Mouse (Mus musculus): ENCODE data around the gene Phactr1.

The Phactr1 gene

DNA sequence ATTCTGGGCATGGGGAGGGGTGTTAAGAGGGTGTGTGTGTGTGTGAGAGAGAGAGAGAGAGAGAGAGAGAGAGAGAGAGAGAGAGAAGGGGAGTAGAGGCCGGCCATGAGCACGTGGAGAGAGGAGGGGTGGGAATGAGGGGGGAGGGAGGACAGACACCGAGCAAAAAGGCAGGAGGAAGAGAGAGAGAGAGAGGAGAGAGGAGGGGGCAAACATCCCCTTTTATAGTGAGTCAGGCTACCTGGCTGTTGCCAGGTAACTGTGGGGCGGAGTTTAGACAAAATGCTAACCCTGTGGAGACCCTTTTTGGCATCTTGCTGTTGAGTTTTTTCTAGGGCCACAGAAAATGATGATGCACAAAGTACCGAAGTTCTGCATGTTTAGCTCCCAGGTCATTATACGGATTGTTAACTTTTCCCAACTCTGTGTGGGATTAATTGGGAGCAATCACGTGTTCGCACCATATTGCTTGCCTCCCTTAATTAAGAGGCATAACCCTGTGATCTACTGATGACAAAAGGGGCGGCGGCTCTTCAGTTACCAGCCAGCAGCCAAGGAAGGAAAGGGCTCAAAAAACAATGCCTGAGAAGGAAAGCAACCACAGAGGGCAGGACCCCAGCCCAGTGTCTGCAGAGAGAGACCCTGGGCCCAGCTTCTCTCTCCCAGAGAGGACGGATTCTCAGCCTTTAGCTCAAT lies 173.6 kb downstream of the Phactr1 start:
- no peak for ATAC-seq (ENCODE audit: insufficient number of reproducible peaks, low FRiP score, low TSS enrichment)

DNA sequence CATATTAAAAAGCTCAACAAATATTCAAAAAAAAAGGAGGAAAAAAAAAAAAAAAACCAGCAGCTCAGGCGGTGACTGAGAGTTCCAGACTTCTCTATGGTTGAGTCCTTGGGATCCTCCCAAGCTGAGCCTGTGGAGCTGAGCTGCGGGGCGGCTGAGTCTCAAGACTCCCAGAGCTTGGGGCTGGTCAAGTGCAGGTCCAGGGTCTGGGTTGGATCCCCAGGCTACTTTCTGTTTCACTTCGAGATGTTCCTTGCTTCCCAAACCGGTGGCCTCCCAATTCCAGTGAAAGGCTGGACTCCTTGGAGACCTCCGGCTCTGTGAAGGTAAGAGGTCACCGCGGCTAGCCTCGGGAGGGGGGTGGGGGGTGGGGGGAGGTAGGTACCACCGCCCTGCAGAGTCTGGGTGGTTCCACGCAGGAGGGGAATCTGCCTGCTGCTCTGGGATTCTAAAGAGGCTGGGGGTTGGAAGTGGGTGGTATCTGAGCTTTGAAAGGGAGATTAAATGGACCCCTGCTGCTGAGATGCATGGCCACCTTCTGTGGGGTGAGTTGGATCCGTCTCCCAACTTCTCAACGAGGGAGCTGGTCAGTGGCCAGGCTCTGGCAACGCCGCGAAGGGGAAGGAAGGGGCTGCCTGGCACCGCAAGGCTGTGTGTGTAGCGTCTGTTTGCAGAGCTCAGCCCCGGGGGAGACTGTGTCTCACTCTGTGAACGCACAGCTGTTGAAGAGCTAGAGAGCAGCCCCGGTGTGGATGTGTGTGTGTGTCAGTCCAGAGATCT lies 185.9 kb downstream of the Phactr1 start:
- 0 out of 2 replicates have a peak, but pooled peaks have one; percentile 57 for ATAC-seq (ENCODE audit: insufficient number of reproducible peaks, low FRiP score, low TSS enrichment)

GRCm38 (mm10) chr13:42867026-42867425 lies 186.6 kb downstream of the Phactr1 start:
- no peak for ATAC-seq (ENCODE audit: insufficient number of reproducible peaks, low FRiP score, low TSS enrichment)

GRCm38 (mm10) chr13:42872125-42872524 lies 191.7 kb downstream of the Phactr1 start:
- ATAC-seq (ENCODE audit: insufficient number of reproducible peaks, low FRiP score, low TSS enrichment) = no peak

DNA sequence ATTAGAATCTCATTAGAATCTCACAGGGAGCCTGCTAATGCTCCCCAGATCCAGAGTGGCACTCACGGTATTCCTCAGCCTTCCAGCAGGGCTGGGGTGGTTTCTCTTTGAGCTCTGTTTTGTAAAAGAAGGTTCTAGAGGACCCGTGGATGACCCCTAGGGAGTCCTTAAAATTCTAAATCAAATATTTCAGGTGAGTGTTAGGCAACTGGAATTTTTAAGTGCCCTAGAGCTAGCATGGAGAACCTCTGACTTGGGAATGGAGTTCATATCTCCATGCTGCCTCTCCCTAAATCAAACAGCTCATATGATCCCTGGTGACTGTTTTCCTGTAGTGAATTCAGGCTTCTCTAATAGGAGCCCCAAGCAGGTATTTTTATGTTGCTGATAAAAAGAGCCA lies 197.9 kb downstream of the Phactr1 start:
- no peak for ATAC-seq (ENCODE audit: insufficient number of reproducible peaks, low FRiP score, low TSS enrichment)

- ATAC-seq (ENCODE audit: insufficient number of reproducible peaks, low FRiP score, low TSS enrichment) = no peak
Measured at GRCm38 (mm10) chr13:42884033-42884724, 203.8 kb downstream of the Phactr1 start.

GRCm38 (mm10) chr13:42884725-42885115 lies 204.3 kb downstream of the Phactr1 start:
- no peak for ATAC-seq (ENCODE audit: insufficient number of reproducible peaks, low FRiP score, low TSS enrichment)

DNA sequence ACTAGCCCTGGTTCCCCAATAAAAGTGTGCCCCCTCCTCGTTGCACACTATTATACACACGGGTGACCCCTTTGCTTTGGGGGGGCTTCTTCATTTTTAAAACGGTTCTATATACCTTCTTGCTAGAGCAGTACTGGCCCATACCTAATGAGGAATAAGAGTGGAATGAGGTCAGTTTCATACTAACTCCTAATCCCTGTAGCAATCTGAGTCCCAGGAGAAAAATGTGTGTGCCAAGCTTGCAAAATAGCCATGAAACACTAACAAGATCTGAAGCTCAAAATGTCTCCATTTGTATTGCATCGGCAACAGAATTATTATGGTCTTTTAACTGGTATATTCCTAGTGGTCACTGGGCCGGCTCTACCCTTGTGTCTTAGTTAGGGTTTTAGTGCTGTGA lies 207.3 kb downstream of the Phactr1 start:
- no peak for ATAC-seq (ENCODE audit: insufficient number of reproducible peaks, low FRiP score, low TSS enrichment)

GRCm38 (mm10) chr13:42889516-42890474 lies 209.4 kb downstream of the Phactr1 start:
- ATAC-seq (ENCODE audit: insufficient number of reproducible peaks, low FRiP score, low TSS enrichment) = no peak

DNA sequence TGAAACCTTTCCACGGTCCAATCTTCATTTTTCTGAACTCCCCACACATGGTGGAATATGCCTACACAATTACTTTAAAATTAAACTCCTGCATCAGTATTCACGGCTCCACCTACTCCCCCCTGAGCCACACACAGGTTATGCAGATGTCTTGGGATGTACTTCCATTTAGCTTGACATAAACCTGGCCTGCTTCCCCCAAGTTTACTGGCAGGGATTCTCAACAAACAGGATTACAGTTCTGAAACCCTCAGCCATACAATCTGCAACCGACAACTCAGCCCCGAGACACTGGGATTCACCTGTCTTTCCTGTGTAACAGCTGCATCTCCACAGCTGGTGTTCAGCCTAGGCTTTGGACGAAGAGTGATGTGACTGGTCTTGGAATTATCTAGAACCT lies 210.2 kb downstream of the Phactr1 start:
- ATAC-seq (ENCODE audit: insufficient number of reproducible peaks, low FRiP score, low TSS enrichment) = no peak

GRCm38 (mm10) chr13:42894016-42894415 lies 213.6 kb downstream of the Phactr1 start:
- no peak for ATAC-seq (ENCODE audit: insufficient number of reproducible peaks, low FRiP score, low TSS enrichment)

DNA sequence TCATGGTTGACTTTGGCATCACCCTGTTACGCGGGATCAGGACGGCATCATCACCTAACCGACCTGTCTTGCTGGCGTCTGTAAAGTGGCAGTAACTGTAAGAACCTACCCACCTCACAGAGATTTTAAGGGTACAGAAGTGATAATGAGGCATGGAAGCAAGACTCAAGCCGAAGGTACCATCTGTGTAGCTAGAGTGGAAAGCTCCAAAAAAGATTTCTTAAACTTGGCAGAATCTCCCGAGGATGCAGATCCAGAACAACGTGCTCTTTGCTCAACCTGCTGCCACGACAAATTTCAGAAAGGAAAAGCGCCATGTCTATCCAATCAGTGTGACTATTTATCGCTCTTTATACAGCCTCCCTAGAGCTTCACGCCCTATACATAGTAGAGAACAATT lies 214.2 kb downstream of the Phactr1 start:
- no peak for ATAC-seq (ENCODE audit: insufficient number of reproducible peaks, low FRiP score, low TSS enrichment)

DNA sequence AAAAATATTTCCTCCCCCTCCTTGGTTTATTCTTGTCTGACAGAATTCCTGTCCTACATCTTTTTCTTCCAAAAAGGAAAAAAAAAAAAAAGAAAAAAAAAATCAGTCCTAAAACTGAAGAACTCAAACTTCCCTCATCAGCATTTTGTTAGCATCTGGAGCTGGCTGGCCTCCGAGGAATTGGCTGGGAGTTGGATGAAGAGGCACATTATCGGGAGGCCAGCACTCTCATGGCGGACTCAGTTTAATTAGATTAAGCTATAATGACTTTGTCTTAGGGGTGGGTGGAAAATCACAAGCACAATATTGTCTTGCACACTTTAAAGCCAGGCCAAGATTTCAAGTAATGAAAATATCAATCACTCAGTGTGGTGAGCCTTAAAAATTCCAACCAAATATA lies 215.6 kb downstream of the Phactr1 start:
- no peak for ATAC-seq (ENCODE audit: insufficient number of reproducible peaks, low FRiP score, low TSS enrichment)

DNA sequence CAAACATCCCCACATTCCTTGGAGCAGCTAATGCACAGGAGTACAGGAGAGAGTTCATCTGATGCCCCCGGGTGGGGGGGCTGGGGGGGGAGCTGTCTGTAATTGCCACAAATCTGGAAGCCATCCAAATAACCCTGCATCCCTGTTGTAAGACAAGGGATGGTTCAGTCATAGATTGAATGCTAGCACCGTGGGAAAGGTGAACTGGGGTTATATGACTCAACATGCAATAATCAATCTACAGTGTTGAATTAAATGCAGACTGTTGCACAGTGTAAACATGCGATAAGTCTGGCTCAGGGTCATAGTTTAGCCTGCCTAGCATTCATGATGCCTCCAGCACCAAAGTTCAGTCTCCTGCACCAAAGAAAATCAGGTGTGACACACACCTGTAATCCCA lies 219.2 kb downstream of the Phactr1 start:
- no peak for ATAC-seq (ENCODE audit: insufficient number of reproducible peaks, low FRiP score, low TSS enrichment)

GRCm38 (mm10) chr13:42901837-42902236 lies 221.4 kb downstream of the Phactr1 start:
- ATAC-seq (ENCODE audit: insufficient number of reproducible peaks, low FRiP score, low TSS enrichment) = no peak

- no peak for ATAC-seq (ENCODE audit: insufficient number of reproducible peaks, low FRiP score, low TSS enrichment)
Measured at GRCm38 (mm10) chr13:42902859-42903258, 222.4 kb downstream of the Phactr1 start.

DNA sequence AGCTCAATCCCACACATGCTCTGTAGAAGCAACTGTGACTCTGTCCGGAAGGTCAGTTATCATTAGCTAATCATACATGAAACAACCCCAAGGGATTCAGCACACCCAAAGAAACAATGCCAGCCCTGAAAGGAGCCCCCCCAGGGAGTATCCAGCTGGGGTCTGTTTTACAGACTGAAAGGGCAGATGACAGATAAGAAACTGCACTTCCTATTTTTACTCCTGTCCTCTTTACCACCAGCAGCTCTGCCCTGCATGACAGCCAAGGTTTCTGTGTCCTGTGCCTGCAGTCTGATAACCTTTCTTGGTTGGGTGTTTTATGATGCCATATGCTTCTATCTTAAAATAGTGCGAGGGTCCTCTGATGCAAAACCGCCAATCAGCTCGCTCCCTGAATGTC lies 225.4 kb downstream of the Phactr1 start:
- ATAC-seq (ENCODE audit: insufficient number of reproducible peaks, low FRiP score, low TSS enrichment) = 0 out of 2 replicates have a peak, but pooled peaks have one; percentile 12

- no peak for ATAC-seq (ENCODE audit: insufficient number of reproducible peaks, low FRiP score, low TSS enrichment)
Measured at GRCm38 (mm10) chr13:42906990-42907389, 226.6 kb downstream of the Phactr1 start.

GRCm38 (mm10) chr13:42915081-42915480 lies 234.7 kb downstream of the Phactr1 start:
- ATAC-seq (ENCODE audit: insufficient number of reproducible peaks, low FRiP score, low TSS enrichment) = no peak

DNA sequence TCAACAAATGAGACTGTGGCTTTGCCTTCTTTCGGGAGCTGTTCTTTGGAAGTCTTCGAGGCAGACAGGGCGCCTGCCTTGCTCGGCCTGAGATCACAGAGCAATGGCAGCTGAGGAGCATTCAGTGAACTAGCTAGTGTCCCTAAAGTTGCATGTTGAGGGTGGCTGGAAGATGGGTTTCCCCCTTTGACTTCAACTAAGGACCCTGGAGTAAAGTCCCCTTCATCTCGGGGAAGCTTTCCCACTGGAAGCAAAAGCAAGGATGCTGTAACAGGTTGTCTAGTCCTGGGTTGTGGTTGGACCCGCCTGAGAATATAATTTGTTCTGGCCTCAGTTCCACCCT lies 235.4 kb downstream of the Phactr1 start:
- no peak; the same call in 1 of the 2 replicates for ATAC-seq (ENCODE audit: insufficient number of reproducible peaks, low FRiP score, low TSS enrichment)
